Mouse (Mus musculus): Measurements from ENCODE around the gene Msi2. TPM values are rescaled to one million over a fixed set of nuclear protein-coding genes. Genes with fewer than 3 reads are reported as not detected.

Gene Msi2
- polyA plus RNA-seq, 1 experiment from 2014 or later = 20.4 TPM

DNA sequence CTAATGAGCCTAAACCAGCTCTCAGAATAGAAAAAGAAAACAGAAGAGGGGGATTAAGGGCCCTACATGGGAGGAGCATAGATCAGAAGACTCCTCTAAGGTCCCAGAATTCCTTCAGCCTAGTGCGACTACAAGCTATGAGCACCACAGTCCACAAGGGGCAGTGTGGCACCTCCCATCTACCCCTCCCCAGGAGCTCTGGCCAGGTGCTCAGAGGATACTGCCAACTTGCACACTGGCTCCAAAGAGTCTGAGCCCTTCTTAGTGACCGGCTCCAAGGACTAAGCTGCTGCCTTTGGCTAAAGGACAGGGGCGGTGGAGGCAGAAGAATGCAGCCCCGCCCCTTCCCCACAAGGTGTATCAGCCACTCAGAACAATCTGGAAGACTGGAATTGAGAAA, 205.7 kb downstream of the Msi2 start:
- DNase-seq (ENCODE audit: extremely low spot score, low spot score) = no peak
- Histone ChIP-seq H3K4me1 (peaks cover 98% of the 10 kb centered on the region), H3K27me3 (ENCODE audit: poor library complexity, severe bottlenecking) (no peaks in the 10 kb centered on the region), H3K36me3 (replicated peaks) (peaks cover 19% of the 10 kb centered on the region), H3K4me3 (no peak overlapping the region), H3K27ac (peak overlapping the region; percentile 76; the same call in 1 of the 2 replicates), H3K9me3 (no peaks in the 10 kb centered on the region)
- 19% methylated on average over 4 of the region's 4 CpGs for WGBS

DNA sequence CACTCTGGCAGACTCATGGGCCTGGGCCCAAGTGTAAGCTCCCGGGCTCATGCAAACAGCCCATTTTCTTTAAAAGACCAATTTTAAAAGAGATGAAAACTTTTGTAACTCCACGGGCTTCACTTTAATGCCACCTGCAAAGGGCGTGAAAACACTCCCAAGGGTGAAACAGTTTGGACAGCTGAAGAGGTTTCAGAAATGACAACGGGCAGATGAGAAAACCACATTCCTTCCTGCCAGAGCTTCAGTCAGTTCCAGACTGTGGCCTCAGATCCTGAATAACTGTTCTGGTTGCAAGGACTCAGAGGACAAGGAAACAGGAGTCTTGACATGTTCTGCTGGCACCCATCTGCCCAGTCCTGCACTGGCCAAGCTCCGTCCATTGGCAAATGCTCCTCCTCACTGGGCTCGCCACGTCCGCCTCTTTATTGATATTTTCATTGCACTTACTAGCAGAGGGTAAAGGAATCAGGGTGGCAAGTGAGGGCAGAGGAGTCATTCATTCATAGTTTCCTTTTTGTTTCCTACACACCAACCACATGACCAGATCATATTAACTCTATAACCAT, 207.9 kb downstream of the Msi2 start:
- no peak overlapping the region for H3K4me3 ChIP-seq
- 94% methylated on average over 8 of the region's 8 CpGs for whole genome bisulfite sequencing
- H3K27me3 ChIP-seq (ENCODE audit: poor library complexity, severe bottlenecking) = no peaks in the 10 kb centered on the region
- peaks cover 98% of the 10 kb centered on the region for H3K4me1 ChIP-seq
- H3K9me3 ChIP-seq = no peaks in the 10 kb centered on the region
- DNase-seq (ENCODE audit: extremely low spot score, low spot score) = no peak
- H3K36me3 ChIP-seq (replicated peaks) = peaks cover 21% of the 10 kb centered on the region
- no peak overlapping the region for H3K27ac ChIP-seq

DNA sequence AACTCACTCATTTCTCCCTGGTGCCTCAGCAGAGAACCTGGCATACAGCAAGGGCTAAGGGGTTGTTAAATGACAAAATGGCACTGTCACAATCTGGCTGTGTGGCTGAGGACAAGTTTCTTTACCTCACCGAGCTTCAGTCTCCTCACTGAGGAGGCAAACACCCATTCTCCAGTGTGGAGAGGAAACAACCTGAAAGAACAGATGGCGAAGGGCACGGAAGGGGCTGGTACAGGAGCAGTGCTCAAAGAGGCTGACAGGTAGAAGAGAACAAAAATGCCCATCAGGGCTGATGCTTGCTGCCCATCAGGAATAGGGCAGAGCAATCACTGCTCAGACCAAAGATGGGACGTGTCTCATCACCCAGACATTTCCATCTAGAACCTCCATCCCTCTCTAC, 208.8 kb downstream of the Msi2 start:
- H3K27me3 ChIP-seq (ENCODE audit: poor library complexity, severe bottlenecking) = no peaks in the 10 kb centered on the region
- no peak for DNase-seq (ENCODE audit: extremely low spot score, low spot score)
- peaks cover 18% of the 10 kb centered on the region for H3K36me3 ChIP-seq (replicated peaks)
- no peaks in the 10 kb centered on the region for H3K9me3 ChIP-seq
- 92% methylated on average over 4 of the region's 4 CpGs for WGBS
- H3K4me3 ChIP-seq = no peak overlapping the region
- peaks cover 93% of the 10 kb centered on the region for H3K4me1 ChIP-seq
- H3K27ac ChIP-seq = peak overlapping the region; percentile 56

DNA sequence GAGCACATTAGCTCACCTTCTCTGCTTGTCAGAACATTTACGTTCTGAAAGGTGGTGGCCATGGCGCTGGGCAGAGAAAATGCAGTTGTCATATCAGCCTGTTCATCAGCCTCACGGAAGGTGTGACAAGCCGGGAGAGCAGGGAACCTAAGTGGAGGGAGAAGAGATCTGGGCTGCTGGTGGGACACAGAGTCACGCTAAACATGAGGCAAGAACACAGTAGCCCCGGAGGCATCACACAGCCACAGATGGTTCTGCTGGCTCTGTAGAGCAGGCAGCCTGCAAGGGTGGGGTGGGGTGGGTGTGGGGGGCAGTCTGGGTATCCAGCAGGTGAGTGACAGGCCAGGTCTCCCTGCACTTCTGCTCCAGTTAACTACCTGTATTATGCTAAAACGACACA, 210.2 kb downstream of the Msi2 start:
- 87% methylated on average over 7 of the region's 7 CpGs for WGBS
- no peak for DNase-seq (ENCODE audit: extremely low spot score, low spot score)
- peaks cover 81% of the 10 kb centered on the region for H3K4me1 ChIP-seq
- H3K9me3 ChIP-seq = no peaks in the 10 kb centered on the region
- no peaks in the 10 kb centered on the region for H3K27me3 ChIP-seq (ENCODE audit: poor library complexity, severe bottlenecking)
- H3K4me3 ChIP-seq = no peak overlapping the region
- peak overlapping the region; percentile 51 for H3K27ac ChIP-seq
- peaks cover 11% of the 10 kb centered on the region for H3K36me3 ChIP-seq (replicated peaks)

DNA sequence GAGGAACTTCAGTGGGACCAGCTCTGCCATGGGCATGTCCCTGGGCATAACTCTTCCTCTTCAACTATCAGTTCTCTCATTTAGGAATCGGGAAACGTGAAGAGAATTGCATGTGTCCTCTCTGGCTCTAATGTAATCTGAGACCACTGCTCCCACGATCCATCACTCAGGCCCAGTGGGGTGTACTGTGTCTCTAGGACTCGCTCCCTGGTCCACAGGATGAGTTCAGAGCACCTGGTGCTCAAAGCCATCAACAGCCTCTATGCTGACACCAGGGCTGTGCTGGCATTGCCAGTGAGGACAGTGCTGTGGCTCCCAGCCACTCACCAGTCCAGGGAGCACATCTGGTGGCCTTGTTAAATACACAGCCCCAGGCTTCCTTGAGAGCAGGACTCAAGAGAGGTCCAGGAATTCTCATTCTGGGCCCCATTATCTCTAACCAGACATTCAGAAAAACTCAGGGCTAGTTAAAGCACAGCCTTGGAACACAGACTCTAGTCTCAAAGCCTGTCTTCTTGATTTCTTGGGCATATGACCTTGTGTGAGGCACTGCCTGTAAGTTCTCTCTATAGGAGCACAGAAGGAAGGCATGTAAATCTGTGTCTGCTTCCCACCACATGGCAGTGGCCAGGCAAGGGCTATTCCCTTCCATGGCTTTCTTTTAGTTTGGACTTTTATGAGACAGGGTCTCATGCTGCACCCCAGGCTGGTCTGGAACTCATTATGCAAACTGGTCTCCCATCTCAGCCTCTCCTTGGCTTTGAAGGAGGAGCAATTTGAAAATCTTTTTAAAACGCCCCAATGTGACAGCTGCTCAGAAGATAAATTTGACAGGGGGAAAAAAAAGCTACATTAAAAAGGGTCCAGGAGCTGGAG, 211.5 kb downstream of the Msi2 start:
- H3K9me3 ChIP-seq = no peaks in the 10 kb centered on the region
- 58% methylated on average over 5 of the region's 5 CpGs for WGBS
- peak overlapping the region; percentile 75 for H3K27ac ChIP-seq
- no peaks in the 10 kb centered on the region for H3K27me3 ChIP-seq (ENCODE audit: poor library complexity, severe bottlenecking)
- DNase-seq (ENCODE audit: extremely low spot score, low spot score) = no peak
- no peak overlapping the region for H3K4me3 ChIP-seq
- H3K4me1 ChIP-seq = peaks cover 80% of the 10 kb centered on the region
- H3K36me3 ChIP-seq (replicated peaks) = peaks cover 9% of the 10 kb centered on the region; the same call in 1 of the 2 replicates

DNA sequence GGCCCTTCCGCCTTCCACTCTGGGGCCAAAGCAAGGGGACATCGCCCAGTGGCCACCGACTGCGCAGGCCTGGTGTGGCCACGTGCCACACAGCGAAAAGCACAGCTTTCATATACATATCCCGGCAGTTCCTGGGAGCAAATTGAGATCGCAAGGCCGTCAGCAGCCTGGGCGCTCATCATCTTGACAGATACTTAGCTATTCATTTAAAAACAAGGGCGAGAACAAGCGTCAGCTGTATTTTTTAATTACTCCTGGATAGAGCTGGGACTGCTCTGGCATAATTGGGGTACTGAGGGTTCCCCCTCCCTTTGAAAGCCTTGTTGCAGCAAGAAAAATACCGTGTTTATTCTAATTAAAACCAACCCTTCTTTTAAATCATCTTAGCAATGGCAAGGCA, 212.2 kb downstream of the Msi2 start:
- H3K9me3 ChIP-seq = no peaks in the 10 kb centered on the region
- peak overlapping the region; percentile 75 for H3K27ac ChIP-seq
- DNase-seq (ENCODE audit: extremely low spot score, low spot score) = no peak
- H3K4me1 ChIP-seq = peaks cover 80% of the 10 kb centered on the region
- peaks cover 9% of the 10 kb centered on the region; the same call in 1 of the 2 replicates for H3K36me3 ChIP-seq (replicated peaks)
- 89% methylated on average over 13 of the region's 13 CpGs for WGBS
- no peak overlapping the region for H3K4me3 ChIP-seq
- H3K27me3 ChIP-seq (ENCODE audit: poor library complexity, severe bottlenecking) = no peaks in the 10 kb centered on the region

DNA sequence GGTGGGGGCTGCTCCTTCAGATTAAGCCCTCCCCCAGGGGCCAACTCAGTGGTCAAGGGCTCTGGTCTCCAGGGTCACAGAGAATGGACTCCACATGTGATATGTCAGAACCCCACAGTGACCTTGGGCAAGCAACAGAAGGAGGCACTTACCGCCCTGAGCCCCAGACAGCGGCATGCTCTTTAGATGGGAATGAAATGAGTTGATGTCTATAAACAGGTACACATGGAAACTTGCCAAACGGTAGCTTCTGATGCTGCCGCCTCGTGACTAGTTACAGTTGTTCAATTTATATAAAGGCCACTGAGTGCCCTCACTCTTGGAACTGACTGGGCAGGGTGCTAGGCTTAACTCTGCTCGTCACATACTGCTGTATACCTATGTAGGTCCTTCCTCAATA, 215.7 kb downstream of the Msi2 start:
- Histone ChIP-seq H3K4me3 (no peak overlapping the region), H3K27ac (peak overlapping the region; percentile 36; the same call in 1 of the 2 replicates), H3K36me3 (replicated peaks) (peaks cover 3% of the 10 kb centered on the region; the same call in 1 of the 2 replicates), H3K9me3 (no peaks in the 10 kb centered on the region), H3K27me3 (ENCODE audit: poor library complexity, severe bottlenecking) (no peaks in the 10 kb centered on the region), H3K4me1 (peaks cover 75% of the 10 kb centered on the region)
- WGBS = 76% methylated on average over 6 of the region's 6 CpGs
- DNase-seq (ENCODE audit: extremely low spot score, low spot score) = no peak

DNA sequence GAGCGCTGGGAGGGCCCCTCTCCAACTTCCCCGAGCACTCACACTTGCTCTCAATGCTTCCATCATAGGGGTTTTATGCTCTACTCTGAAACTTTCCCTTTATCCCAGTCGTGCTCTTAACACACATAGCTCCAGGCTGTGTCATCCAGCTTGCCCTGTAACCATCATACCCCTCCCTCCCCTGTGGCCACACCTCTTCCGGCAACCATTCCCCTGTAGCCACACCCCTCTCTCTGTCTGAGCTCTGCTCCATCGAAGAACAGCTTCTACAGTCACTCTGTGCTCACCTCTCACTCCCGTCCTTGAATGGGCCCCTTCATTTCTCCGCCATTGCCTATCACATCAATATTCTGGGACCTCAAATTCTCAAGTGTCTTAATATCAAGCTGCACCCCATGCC, 219.8 kb downstream of the Msi2 start:
- WGBS = 68% methylated on average over 7 of the region's 7 CpGs
- no peaks in the 10 kb centered on the region for H3K9me3 ChIP-seq
- peak overlapping the region; percentile 48; the same call in 1 of the 2 replicates for H3K27ac ChIP-seq
- H3K27me3 ChIP-seq (ENCODE audit: poor library complexity, severe bottlenecking) = no peaks in the 10 kb centered on the region
- H3K36me3 ChIP-seq (replicated peaks) = peaks cover 18% of the 10 kb centered on the region
- no peak for DNase-seq (ENCODE audit: extremely low spot score, low spot score)
- no peak overlapping the region for H3K4me3 ChIP-seq
- peaks cover 64% of the 10 kb centered on the region for H3K4me1 ChIP-seq

DNA sequence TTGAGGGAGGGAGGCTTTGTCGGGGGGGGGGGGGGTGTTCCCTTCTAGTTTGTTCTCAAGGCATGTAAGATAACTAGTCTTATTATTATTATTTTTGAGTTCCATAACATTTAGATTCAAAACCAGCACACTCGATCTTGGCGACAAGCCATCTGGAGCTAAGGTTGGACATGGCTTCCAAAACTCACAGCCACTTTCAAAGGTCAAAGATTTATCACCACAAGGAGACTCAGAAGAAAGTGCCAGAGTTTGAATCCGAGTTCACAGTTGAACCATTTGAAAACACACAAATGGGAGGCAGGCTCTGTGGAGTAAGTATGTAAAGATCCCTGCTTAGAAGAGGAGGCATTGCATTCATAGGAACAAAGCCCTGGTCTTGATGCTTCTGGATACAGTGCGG, 221.9 kb downstream of the Msi2 start:
- H3K9me3 ChIP-seq = no peaks in the 10 kb centered on the region
- no peak overlapping the region for H3K4me3 ChIP-seq
- H3K4me1 ChIP-seq = peaks cover 62% of the 10 kb centered on the region
- peaks cover 21% of the 10 kb centered on the region for H3K36me3 ChIP-seq (replicated peaks)
- WGBS = 92% methylated on average over 5 of the region's 5 CpGs
- DNase-seq (ENCODE audit: extremely low spot score, low spot score) = no peak
- no peaks in the 10 kb centered on the region for H3K27me3 ChIP-seq (ENCODE audit: poor library complexity, severe bottlenecking)
- H3K27ac ChIP-seq = no peak overlapping the region

DNA sequence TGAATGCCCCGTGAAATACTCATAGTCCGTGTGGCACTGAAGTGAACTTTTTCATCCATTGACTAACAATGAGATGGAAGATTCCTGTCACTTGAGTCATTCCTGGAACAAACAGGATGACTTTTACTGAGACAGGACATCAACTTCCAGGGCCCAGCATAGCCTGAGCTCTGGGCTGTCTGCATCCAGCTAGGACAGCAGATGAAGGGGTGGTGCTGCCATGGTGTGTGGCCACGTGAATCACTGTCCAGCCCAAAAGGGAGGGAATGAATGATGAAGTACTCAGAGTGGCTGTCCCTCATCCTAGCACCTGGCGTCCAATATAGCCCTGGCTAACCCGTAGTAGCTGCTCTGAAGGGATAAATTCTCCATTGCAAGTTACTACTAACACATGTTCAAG, 222.6 kb downstream of the Msi2 start:
- Histone ChIP-seq H3K36me3 (replicated peaks) (peaks cover 21% of the 10 kb centered on the region), H3K27ac (no peak overlapping the region), H3K27me3 (ENCODE audit: poor library complexity, severe bottlenecking) (no peaks in the 10 kb centered on the region), H3K4me3 (no peak overlapping the region), H3K4me1 (peaks cover 55% of the 10 kb centered on the region), H3K9me3 (no peaks in the 10 kb centered on the region)
- DNase-seq (ENCODE audit: extremely low spot score, low spot score) = no peak
- WGBS = 86% methylated on average over 5 of the region's 5 CpGs

DNA sequence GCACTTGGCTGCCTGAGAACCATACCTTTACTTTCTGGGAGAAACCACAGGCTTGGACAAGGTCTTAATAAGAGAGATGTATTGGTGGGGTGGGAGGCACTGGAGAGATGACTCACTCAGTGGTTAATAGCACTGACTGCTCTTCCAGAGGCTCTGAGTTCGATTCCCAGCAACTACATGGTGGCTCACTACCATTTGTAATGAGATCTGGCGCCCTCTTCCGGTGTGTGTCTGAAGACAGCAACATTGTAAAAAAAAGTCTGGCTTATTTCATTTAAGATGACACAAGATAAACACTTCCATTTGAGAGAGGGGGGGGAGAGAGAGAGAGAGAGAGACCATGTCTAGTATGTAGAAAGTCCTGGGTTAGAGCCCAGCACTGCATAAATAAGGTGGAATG, 223.3 kb downstream of the Msi2 start:
- no peaks in the 10 kb centered on the region for H3K9me3 ChIP-seq
- no peak overlapping the region for H3K27ac ChIP-seq
- H3K36me3 ChIP-seq (replicated peaks) = peaks cover 21% of the 10 kb centered on the region
- WGBS = 82% methylated on average over 3 of the region's 3 CpGs
- peaks cover 52% of the 10 kb centered on the region for H3K4me1 ChIP-seq
- H3K4me3 ChIP-seq = no peak overlapping the region
- no peak for DNase-seq (ENCODE audit: extremely low spot score, low spot score)
- no peaks in the 10 kb centered on the region for H3K27me3 ChIP-seq (ENCODE audit: poor library complexity, severe bottlenecking)

DNA sequence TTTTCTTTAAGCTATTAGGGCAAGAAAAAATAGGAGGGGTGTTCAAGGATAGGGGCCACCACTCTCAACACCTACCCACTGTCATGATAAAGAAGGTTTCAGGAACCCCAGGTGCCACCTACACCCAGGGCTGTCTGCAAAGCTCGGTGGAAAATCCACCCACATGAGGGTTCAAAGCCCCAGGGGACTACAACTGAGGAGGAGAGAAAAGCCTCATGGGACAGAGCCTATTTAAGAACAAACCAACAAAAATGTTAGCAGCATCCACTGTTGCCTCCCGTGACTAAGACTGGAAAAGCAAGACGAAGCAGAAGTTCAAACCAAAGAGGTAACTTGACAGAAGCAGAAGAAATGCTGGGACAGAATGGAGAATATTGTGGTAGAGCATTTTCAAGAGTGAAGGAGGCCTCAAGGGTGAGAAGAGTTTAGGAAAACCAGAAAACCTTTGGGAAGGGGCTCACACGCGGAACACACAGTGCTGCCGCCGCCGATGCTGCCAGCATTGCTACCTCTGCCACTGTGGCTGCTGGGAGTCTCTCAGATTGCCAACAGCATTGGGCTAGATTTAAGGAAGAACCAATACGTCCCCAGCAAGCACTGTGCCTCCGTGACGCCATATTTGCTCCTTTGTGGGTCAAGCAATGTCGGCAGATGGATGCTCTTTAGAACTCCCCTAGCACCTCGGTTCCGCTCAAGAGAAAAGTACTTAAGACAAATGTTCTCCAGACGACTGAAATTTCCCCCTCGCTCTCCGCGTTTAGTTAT, 224.3 kb downstream of the Msi2 start:
- 95% methylated on average over 18 of the region's 18 CpGs for WGBS
- Histone ChIP-seq H3K4me3 (no peak overlapping the region), H3K9me3 (no peaks in the 10 kb centered on the region), H3K4me1 (peaks cover 57% of the 10 kb centered on the region), H3K36me3 (replicated peaks) (peaks cover 24% of the 10 kb centered on the region), H3K27ac (0 out of 2 replicates have a peak overlapping the region, but pooled peaks have one; percentile 40), H3K27me3 (ENCODE audit: poor library complexity, severe bottlenecking) (no peaks in the 10 kb centered on the region)
- no peak for DNase-seq (ENCODE audit: extremely low spot score, low spot score)

All from forebrain, embryonic 10.5 days (tissue).